Mouse (Mus musculus) embryo, embryonic 11.5 days (tissue): Measurements from ENCODE around the gene Nlrc3.

ENCODE experiments used
- DNase-seq: peaks from one replicate; pipeline ENCODE4 v3.0.0-alpha.2; 2012; ENCODE audit warnings: low read depth, low spot score

Nlrc3 gene

DNA sequence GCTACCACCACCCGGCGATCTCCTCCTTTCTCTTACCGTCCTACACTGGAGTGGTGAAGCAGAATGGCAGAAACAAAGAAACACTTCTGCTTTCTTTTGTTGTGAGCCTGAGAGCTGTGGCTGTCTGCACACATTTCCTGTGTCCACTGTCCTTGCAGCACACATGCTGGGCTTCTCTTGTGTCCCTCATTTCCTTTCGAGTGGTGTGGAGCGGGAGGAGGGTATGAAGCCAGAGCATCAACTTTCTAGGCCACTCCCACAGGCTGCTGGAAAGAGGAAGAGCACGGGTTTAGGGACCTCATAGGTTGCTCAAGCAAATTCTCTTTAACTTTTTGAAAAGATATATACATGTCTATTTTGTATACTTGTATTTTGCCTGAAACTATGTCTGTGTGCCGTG is 47.3 kb downstream of the Nlrc3 start:
- no peak for DNase-seq

- no peak for DNase-seq
Measured at GRCm38 (mm10) chr16:3928582-3928981, 47.9 kb downstream of the Nlrc3 start.

- no peak for DNase-seq
Measured at GRCm38 (mm10) chr16:3923966-3924365, 52.5 kb downstream of the Nlrc3 start.

GRCm38 (mm10) chr16:3923515-3923914 is 52.9 kb downstream of the Nlrc3 start:
- no peak for DNase-seq

GRCm38 (mm10) chr16:3920756-3921155 is 55.7 kb downstream of the Nlrc3 start:
- DNase-seq: no peak

GRCm38 (mm10) chr16:3909118-3909517 is 67.3 kb downstream of the Nlrc3 start:
- no peak for DNase-seq

- peak; percentile 85 for DNase-seq
Measured at GRCm38 (mm10) chr16:3908537-3909111, 67.8 kb downstream of the Nlrc3 start, which contains the start of the genes 1700037C18Rik and Cluap1. 1700037C18Rik (minus strand) TSS chr16:3908689. Cluap1 (plus strand) TSS chr16:3908801.

- DNase-seq: no peak
Measured at GRCm38 (mm10) chr16:3907471-3907870, 69.0 kb downstream of the Nlrc3 start.

GRCm38 (mm10) chr16:3896553-3896952 is 79.9 kb downstream of the Nlrc3 start:
- no peak for DNase-seq

DNA sequence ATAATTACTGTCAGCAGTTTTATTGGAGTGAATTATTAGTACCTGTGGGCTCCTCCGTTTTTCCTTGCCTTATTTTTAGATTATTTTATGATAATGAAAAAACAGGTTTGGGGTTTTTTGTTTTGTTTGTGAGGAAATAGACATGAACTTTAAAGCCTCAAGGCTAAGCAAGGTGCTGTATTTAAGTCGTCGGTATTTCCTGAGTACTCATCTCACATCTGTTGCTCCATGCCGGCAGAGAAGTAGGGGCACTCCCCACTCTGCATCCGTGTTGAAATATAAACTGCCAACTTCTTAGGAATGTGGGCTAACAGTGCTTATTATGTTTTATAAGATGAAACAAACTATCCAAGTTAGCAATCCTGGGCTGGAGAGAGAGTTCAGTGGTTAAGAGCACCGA is 80.4 kb downstream of the Nlrc3 start:
- DNase-seq: no peak

DNA sequence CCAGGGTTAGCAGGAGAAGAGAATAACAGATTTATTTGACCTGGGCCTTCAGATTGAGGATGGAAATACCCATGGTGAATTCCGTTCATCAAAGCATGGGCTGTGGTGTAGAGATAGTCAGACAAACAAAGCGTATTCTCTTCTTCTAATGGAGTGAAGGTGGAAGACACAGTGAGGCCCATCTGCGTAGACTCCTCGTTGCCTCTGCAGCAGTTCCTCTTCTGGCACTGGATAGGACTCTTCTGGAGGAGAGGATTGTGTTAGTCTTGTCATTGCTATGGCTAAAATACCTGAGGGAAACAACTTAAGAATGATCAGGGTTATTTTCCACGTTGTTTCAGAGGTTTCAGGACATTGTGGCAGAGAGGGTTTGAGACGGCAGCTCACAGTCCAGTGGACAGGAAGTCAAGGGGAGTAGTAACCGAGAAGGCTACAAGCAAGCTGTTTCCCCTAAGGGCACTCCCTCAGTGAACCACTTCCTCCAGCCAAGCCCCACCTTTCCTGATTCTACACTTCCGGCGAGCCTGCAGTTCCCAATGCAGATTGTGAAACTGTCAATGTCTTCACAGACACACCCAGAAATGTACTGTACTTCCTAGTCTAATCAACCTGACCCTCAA is 81.1 kb downstream of the Nlrc3 start:
- no peak for DNase-seq
